Mouse (Mus musculus): ENCODE measurements around the gene Rbfox2. TPM values are rescaled to one million over a fixed set of nuclear protein-coding genes. Genes with fewer than 3 reads are reported as not detected.
A peak's percentile ranks its signal among the peaks of the same experiment; 100 is the strongest.

Rbfox2 gene
- total and polyA plus RNA-seq, 3 experiments, result 0.89 TPM; not detected in 2

GRCm38 (mm10) chr15:77072556-77073163, 234.1 kb downstream of the Rbfox2 start:
- H3K79me2 ChIP-seq (replicated peaks; ENCODE audit: control insufficient read depth, extremely low read depth, insufficient read depth, poor library complexity, severe bottlenecking), result no peaks in the 10 kb centered on the region
- in situ Hi-C loops (cut with MboI; ENCODE audit: low pct_ligation_motif_present, low pct_unique_long_range_greater_than_20kb, low sequenced_read_pairs), result no loop called here
- H3K36me3 ChIP-seq (replicated peaks in 1 of 2; ENCODE audit: control insufficient read depth in 1 of 2, insufficient read depth in 1 of 2, low read length in 1 of 2), result no peaks in the 10 kb centered on the region
- H3K27ac ChIP-seq (ENCODE audit: insufficient read depth, low read depth), result no peak overlapping the region
- no peak overlapping the region for H3K4me2 ChIP-seq (ENCODE audit: insufficient read depth, low read depth, poor library complexity, severe bottlenecking)
- dilution Hi-C loops (cut with MboI; ENCODE audit: extremely low pct_ligation_motif_present, extremely low pct_unique_long_range_greater_than_20kb, low sequenced_read_pairs), result no loop called here
- H3K27me3 ChIP-seq (replicated peaks), result peaks cover 88% of the 10 kb centered on the region
- TF ChIP-seq CHD1 (IDR thresholded peaks at IDR 0.05; ENCODE audit: low read depth, low read length) (no peak), JUN (IDR thresholded peaks at IDR 0.05; ENCODE audit: insufficient read depth, low read depth, low read length) (no peak), MAZ (IDR thresholded peaks at IDR 0.05; ENCODE audit: low read depth, low read length) (no peak), GABPA (IDR thresholded peaks at IDR 0.05; ENCODE audit: insufficient replicate concordance, low read depth, low read length) (no peak), UBTF (IDR thresholded peaks at IDR 0.05; ENCODE audit: low read depth, low read length) (no peak), MYC (IDR thresholded peaks at IDR 0.05; ENCODE audit: low read depth, low read length) (no peak), ZNF384 (IDR thresholded peaks at IDR 0.05; ENCODE audit: low read depth, low read length) (no peak), TBP (conservative IDR thresholded peaks at IDR 0.05; ENCODE audit: low read depth, low read length) (no peak), RCOR1 (conservative IDR thresholded peaks at IDR 0.05; ENCODE audit: low read depth, low read length) (no peak), MAFK (IDR thresholded peaks at IDR 0.05; ENCODE audit: insufficient replicate concordance, low read length) (no peak), NELFE (IDR thresholded peaks at IDR 0.05; ENCODE audit: low read depth, low read length) (no peak), E2F4 (IDR thresholded peaks at IDR 0.05; ENCODE audit: insufficient replicate concordance, low read depth, low read length) (no peak), CTCF (conservative IDR thresholded peaks at IDR 0.05 in 1 of 2, IDR thresholded peaks at IDR 0.05 in 1 of 2; ENCODE audit: low read depth in 2 of 2, low read length in 2 of 2) (no peak), MEF2A (IDR thresholded peaks at IDR 0.05; ENCODE audit: borderline replicate concordance, low read depth, low read length) (no peak), SMC3 (IDR thresholded peaks at IDR 0.05; ENCODE audit: low read depth, low read length) (no peak), ZMIZ1 (IDR thresholded peaks at IDR 0.05; ENCODE audit: low read depth, low read length) (no peak), TCF12 (IDR thresholded peaks at IDR 0.05; ENCODE audit: low read depth, low read length) (no peak), USF2 (conservative IDR thresholded peaks at IDR 0.05; ENCODE audit: low read depth, low read length) (no peak)
- H3K9me3 ChIP-seq (replicated peaks; ENCODE audit: low read length), result no peaks in the 10 kb centered on the region
- no peak overlapping the region for H3K9ac ChIP-seq (ENCODE audit: insufficient read depth, low read depth)
- H3K4me3 ChIP-seq (replicated peaks in 1 of 3; ENCODE audit: low read depth in 2 of 3, low read length in 2 of 3, poor library complexity in 1 of 3), result no peak overlapping the region
- DNase-seq (ENCODE audit: extremely low read depth), result no peak
- no peaks in the 10 kb centered on the region for H3K4me1 ChIP-seq (ENCODE audit: control insufficient read depth in 1 of 2, insufficient read depth in 2 of 2)

GRCm38 (mm10) chr15:77071501-77071900, 235.3 kb downstream of the Rbfox2 start:
- H3K4me2 ChIP-seq (ENCODE audit: insufficient read depth, low read depth, poor library complexity, severe bottlenecking), result no peak overlapping the region
- H3K4me3 ChIP-seq (replicated peaks in 1 of 3; ENCODE audit: low read depth in 2 of 3, low read length in 2 of 3, poor library complexity in 1 of 3), result no peak overlapping the region
- peaks cover 87% of the 10 kb centered on the region for H3K27me3 ChIP-seq (replicated peaks)
- no peaks in the 10 kb centered on the region for H3K36me3 ChIP-seq (replicated peaks in 1 of 2; ENCODE audit: control insufficient read depth in 1 of 2, insufficient read depth in 1 of 2, low read length in 1 of 2)
- TF ChIP-seq ETS1 (conservative IDR thresholded peaks at IDR 0.05; ENCODE audit: low read depth, low read length), result no peak
- TF ChIP-seq UBTF (IDR thresholded peaks at IDR 0.05; ENCODE audit: low read depth, low read length), result no peak
- TF ChIP-seq SMC3 (IDR thresholded peaks at IDR 0.05; ENCODE audit: low read depth, low read length), result peak; percentile 23; the same call in 1 of the 2 replicates
- no peak for TF ChIP-seq POLR2AphosphoS2 (IDR thresholded peaks at IDR 0.05; ENCODE audit: low read depth, low read length)
- TF ChIP-seq JUND (conservative IDR thresholded peaks at IDR 0.05; ENCODE audit: low read depth, low read length), result no peak
- no peak for TF ChIP-seq NELFE (IDR thresholded peaks at IDR 0.05; ENCODE audit: low read depth, low read length)
- no peak for TF ChIP-seq ZNF384 (IDR thresholded peaks at IDR 0.05; ENCODE audit: low read depth, low read length)
- no peak for TF ChIP-seq MXI1 (IDR thresholded peaks at IDR 0.05; ENCODE audit: low read depth, low read length)
- TF ChIP-seq CTCF (conservative IDR thresholded peaks at IDR 0.05 in 1 of 2, IDR thresholded peaks at IDR 0.05 in 1 of 2; ENCODE audit: low read depth in 2 of 2, low read length in 2 of 2), result peak in 1 of 2 experiments; percentile 43; a peak in 2 of 4 replicates
- TF ChIP-seq PAX5 (IDR thresholded peaks at IDR 0.05; ENCODE audit: low read length), result no peak
- no peak for TF ChIP-seq SIN3A (IDR thresholded peaks at IDR 0.05; ENCODE audit: low read length)
- TF ChIP-seq EP300 (IDR thresholded peaks at IDR 0.05; ENCODE audit: low read length), result no peak
- no peak for TF ChIP-seq JUN (IDR thresholded peaks at IDR 0.05; ENCODE audit: insufficient read depth, low read depth, low read length)
- peak; percentile 2; the same call in 1 of the 2 replicates for TF ChIP-seq RAD21 (IDR thresholded peaks at IDR 0.05; ENCODE audit: low read depth, low read length)
- peak; percentile 39; the same call in 1 of the 2 replicates for TF ChIP-seq CHD2 (IDR thresholded peaks at IDR 0.05; ENCODE audit: low read length)
- TF ChIP-seq E2F4 (IDR thresholded peaks at IDR 0.05; ENCODE audit: insufficient replicate concordance, low read depth, low read length), result no peak
- H3K9me3 ChIP-seq (replicated peaks; ENCODE audit: low read length), result no peaks in the 10 kb centered on the region
- no peaks in the 10 kb centered on the region for H3K4me1 ChIP-seq (ENCODE audit: control insufficient read depth in 1 of 2, insufficient read depth in 2 of 2)
- H3K79me2 ChIP-seq (replicated peaks; ENCODE audit: control insufficient read depth, extremely low read depth, insufficient read depth, poor library complexity, severe bottlenecking), result no peaks in the 10 kb centered on the region
- in situ Hi-C loops (cut with MboI; ENCODE audit: low pct_ligation_motif_present, low pct_unique_long_range_greater_than_20kb, low sequenced_read_pairs) (no loop called here), dilution Hi-C loops (cut with MboI; ENCODE audit: extremely low pct_ligation_motif_present, extremely low pct_unique_long_range_greater_than_20kb, low sequenced_read_pairs) (no loop called here)
- no peak overlapping the region for H3K9ac ChIP-seq (ENCODE audit: insufficient read depth, low read depth)
- H3K27ac ChIP-seq (ENCODE audit: insufficient read depth, low read depth), result no peak overlapping the region
- no peak for DNase-seq (ENCODE audit: extremely low read depth)
